Mouse (Mus musculus) erythroblast, embryonic 14.5 days (primary cell): ENCODE results near the gene Adcy5. TPM values are rescaled to one million over a fixed set of nuclear protein-coding genes. Genes with fewer than 3 reads are reported as not detected.

Source experiments
- H3K27me3 ChIP-seq: 2 replicates; pipeline ENCODE4 v1.6.1; 2012; ENCODE audit warnings: inconsistent platforms; ENCODE audit not compliant: control insufficient read depth
- H3K36me3 ChIP-seq: 2 replicates; pipeline ENCODE4 v1.6.1; 2012; ENCODE audit warnings: mild to moderate bottlenecking, inconsistent platforms; ENCODE audit not compliant: control insufficient read depth
- H3K4me1 ChIP-seq: 2 replicates; pipeline ENCODE4 v1.6.1; 2012; ENCODE audit warnings: inconsistent platforms; ENCODE audit not compliant: control insufficient read depth
- H3K4me3 ChIP-seq: replicated peaks from 2 replicates; pipeline ENCODE3; 2012; ENCODE audit warnings: moderate library complexity, mild to moderate bottlenecking, inconsistent platforms
- H3K9me3 ChIP-seq: 2 replicates; pipeline ENCODE4 v1.6.1; 2012; ENCODE audit warnings: low read length, inconsistent platforms, mixed read lengths; ENCODE audit not compliant: control insufficient read depth
- GATA1 ChIP-seq: IDR thresholded peaks from 2 replicates; pipeline ENCODE4 v1.6.1; 2012; ENCODE audit warnings: low read length, inconsistent platforms, mixed read lengths
- TAL1 ChIP-seq: IDR thresholded peaks from 3 replicates; pipeline ENCODE4 v1.6.1; 2012; ENCODE audit warnings: low read length, inconsistent platforms, mixed read lengths
- polyA plus RNA-seq: library from polyadenylated mRNA; stranded (reverse); fragments of >175 nt; gene quantifications from 2 replicates; pipeline ENCODE4 v1.2.3, GENCODE M21; 2012

The Adcy5 gene
- polyA plus RNA-seq, 1 experiment = not detected

DNA sequence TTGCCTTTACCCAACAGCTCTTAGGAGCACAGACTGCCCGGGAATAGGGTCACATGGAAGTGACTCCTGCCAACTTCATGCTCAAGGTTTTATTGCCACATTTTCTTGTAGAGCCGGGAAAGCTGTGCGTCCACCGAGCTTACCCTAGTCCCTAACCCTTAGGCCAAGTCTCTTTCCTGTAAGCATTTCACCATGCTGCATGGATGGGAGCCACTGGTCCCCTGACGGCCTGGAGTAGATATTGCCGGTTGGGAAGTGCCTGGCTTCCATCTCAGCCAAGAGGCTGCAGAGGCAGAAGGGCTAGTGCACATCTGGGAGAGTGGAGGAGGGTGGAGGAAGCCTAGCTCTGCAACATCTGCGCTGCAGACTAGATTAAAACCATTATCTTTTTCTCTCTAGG is 14.8 kb downstream of the Adcy5 start:
- H3K4me3 ChIP-seq = no peak overlapping the region
- TF ChIP-seq TAL1 (no peak), GATA1 (no peak)
- no peaks in the 10 kb centered on the region for H3K27me3 ChIP-seq
- no peaks in the 10 kb centered on the region for H3K4me1 ChIP-seq
- H3K9me3 ChIP-seq = no peaks in the 10 kb centered on the region
- no peaks in the 10 kb centered on the region for H3K36me3 ChIP-seq

GRCm38 (mm10) chr16:35172195-35172594 is 17.5 kb downstream of the Adcy5 start:
- Histone ChIP-seq H3K9me3 (no peaks in the 10 kb centered on the region), H3K36me3 (no peaks in the 10 kb centered on the region), H3K4me1 (no peaks in the 10 kb centered on the region), H3K27me3 (no peaks in the 10 kb centered on the region), H3K4me3 (no peak overlapping the region)
- TF ChIP-seq TAL1 (no peak), GATA1 (no peak)

GRCm38 (mm10) chr16:35178516-35178915 is 23.8 kb downstream of the Adcy5 start:
- TF ChIP-seq GATA1 (no peak), TAL1 (no peak)
- H3K4me1 ChIP-seq = no peaks in the 10 kb centered on the region
- no peaks in the 10 kb centered on the region for H3K27me3 ChIP-seq
- H3K9me3 ChIP-seq = no peaks in the 10 kb centered on the region
- H3K36me3 ChIP-seq = no peaks in the 10 kb centered on the region
- no peak overlapping the region for H3K4me3 ChIP-seq

- Histone ChIP-seq H3K4me3 (no peak overlapping the region), H3K9me3 (no peaks in the 10 kb centered on the region), H3K4me1 (no peaks in the 10 kb centered on the region), H3K36me3 (no peaks in the 10 kb centered on the region), H3K27me3 (no peaks in the 10 kb centered on the region)
- TF ChIP-seq TAL1 = no peak
- TF ChIP-seq GATA1 = no peak
Observed at GRCm38 (mm10) chr16:35179082-35179481, 24.4 kb downstream of the Adcy5 start.

DNA sequence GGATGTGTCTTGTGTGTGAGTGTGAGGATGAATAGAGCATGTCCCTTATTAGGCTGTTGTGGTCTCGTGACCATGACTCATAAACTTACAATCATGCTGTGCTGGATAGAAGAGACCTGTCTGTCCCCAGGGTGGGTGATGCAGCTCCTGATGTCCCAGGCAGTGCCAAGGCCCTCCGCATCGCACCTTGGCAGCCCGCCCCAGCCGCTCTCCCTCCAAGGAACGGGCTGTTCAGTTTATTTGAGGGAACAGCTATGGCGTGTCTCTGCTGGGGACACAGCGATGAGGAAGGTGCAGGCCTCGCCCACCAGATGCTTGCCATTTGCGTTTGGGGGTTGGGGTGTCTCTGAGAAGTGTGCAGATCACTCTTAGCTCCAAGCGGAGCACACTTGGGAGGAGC is 28.5 kb downstream of the Adcy5 start:
- Histone ChIP-seq H3K27me3 (no peaks in the 10 kb centered on the region), H3K9me3 (no peaks in the 10 kb centered on the region), H3K4me1 (no peaks in the 10 kb centered on the region), H3K4me3 (no peak overlapping the region), H3K36me3 (no peaks in the 10 kb centered on the region)
- TF ChIP-seq TAL1 = no peak
- TF ChIP-seq GATA1 = no peak

DNA sequence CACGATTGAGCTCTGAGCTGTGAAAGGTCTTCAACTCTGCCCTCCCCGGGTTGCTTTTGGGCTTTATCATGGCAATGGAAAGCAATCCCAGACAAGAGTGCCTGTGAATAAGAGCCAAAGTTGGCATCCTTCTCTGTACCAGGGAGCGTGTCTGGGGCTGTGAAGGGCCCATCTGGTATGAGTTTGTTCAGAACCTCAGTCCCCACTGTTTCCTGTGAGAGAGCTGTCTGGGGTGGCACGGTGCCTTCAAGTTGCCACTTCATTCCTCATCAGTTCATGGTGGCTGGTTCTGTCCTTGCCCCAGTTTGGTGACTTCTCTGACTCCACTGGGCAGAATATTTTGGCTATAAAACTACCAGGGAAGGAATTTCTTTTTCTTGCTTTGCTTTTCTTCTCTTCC is 33.4 kb downstream of the Adcy5 start:
- Histone ChIP-seq H3K9me3 (no peaks in the 10 kb centered on the region), H3K27me3 (no peaks in the 10 kb centered on the region), H3K4me1 (no peaks in the 10 kb centered on the region), H3K4me3 (no peak overlapping the region), H3K36me3 (no peaks in the 10 kb centered on the region)
- no peak for TF ChIP-seq GATA1
- no peak for TF ChIP-seq TAL1

GRCm38 (mm10) chr16:35189420-35190141 is 34.9 kb downstream of the Adcy5 start:
- Histone ChIP-seq H3K4me3 (no peak overlapping the region), H3K27me3 (no peaks in the 10 kb centered on the region), H3K36me3 (no peaks in the 10 kb centered on the region), H3K4me1 (no peaks in the 10 kb centered on the region), H3K9me3 (no peaks in the 10 kb centered on the region)
- no peak for TF ChIP-seq TAL1
- no peak for TF ChIP-seq GATA1

DNA sequence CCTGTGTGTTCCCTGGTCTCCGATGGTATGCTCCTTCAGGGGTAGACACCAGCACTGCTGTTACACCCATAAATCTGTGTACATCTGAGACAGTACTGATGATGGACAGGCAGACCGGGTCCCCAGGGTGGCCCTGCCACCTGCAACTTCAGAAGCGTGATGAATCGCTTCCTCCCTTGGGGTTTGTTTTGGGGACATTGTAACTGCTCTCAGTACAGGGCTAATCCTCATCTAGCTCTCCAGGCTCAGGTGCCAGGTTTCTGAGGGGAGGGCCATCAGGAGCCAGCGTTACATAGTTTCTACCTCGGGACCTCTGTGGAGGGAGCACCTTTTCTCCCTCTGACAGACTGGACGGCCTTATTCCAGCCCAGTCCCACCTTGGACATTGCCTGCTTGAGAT is 36.1 kb downstream of the Adcy5 start:
- no peaks in the 10 kb centered on the region for H3K36me3 ChIP-seq
- H3K4me3 ChIP-seq = no peak overlapping the region
- no peaks in the 10 kb centered on the region for H3K4me1 ChIP-seq
- H3K27me3 ChIP-seq = no peaks in the 10 kb centered on the region
- H3K9me3 ChIP-seq = no peaks in the 10 kb centered on the region
- no peak for TF ChIP-seq TAL1
- TF ChIP-seq GATA1 = no peak

GRCm38 (mm10) chr16:35191271-35191670 is 36.6 kb downstream of the Adcy5 start:
- no peaks in the 10 kb centered on the region for H3K36me3 ChIP-seq
- no peaks in the 10 kb centered on the region for H3K27me3 ChIP-seq
- no peaks in the 10 kb centered on the region for H3K9me3 ChIP-seq
- H3K4me1 ChIP-seq = no peaks in the 10 kb centered on the region
- no peak overlapping the region for H3K4me3 ChIP-seq
- no peak for TF ChIP-seq GATA1
- TF ChIP-seq TAL1 = no peak

GRCm38 (mm10) chr16:35192471-35192870 is 37.8 kb downstream of the Adcy5 start:
- H3K4me1 ChIP-seq = no peaks in the 10 kb centered on the region
- no peak for TF ChIP-seq GATA1
- TF ChIP-seq TAL1 = no peak
- H3K36me3 ChIP-seq = no peaks in the 10 kb centered on the region
- no peaks in the 10 kb centered on the region for H3K9me3 ChIP-seq
- H3K4me3 ChIP-seq = no peak overlapping the region
- no peaks in the 10 kb centered on the region for H3K27me3 ChIP-seq
